Mouse (Mus musculus) c-Kit-positive CD71-negative TER-119-negative erythroid progenitor cells, embryonic 14.5 days (primary cell): ENCODE data around the gene Arntl2.
"Not testable (repeated sequence)": the region's sequence is repeated elsewhere in the genome, so short reads cannot be mapped to it uniquely, and the experiment has no call there.

Source experiments
- DNase-seq: peaks from one replicate; pipeline ENCODE4 v3.0.0-alpha.2; 2013; ENCODE audit warnings: low read depth

Arntl2 gene

GRCm38 (mm10) chr6:146795924-146796545 lies at the start of gene Arntl2:
Arntl2 (plus strand) TSS chr6:146796055.
- DNase-seq = no peak

GRCm38 (mm10) chr6:146746577-146746976 lies 49.3 kb upstream of the Arntl2 start:
- no peak for DNase-seq

GRCm38 (mm10) chr6:146747057-146747456 lies 48.8 kb upstream of the Arntl2 start:
- DNase-seq = no peak

- DNase-seq = no peak
Measured at GRCm38 (mm10) chr6:146748271-146748670, 47.6 kb upstream of the Arntl2 start.

GRCm38 (mm10) chr6:146751671-146752070 lies 44.2 kb upstream of the Arntl2 start:
- no peak for DNase-seq

- no peak for DNase-seq
Measured at GRCm38 (mm10) chr6:146752178-146752577, 43.7 kb upstream of the Arntl2 start.

GRCm38 (mm10) chr6:146752612-146753011 lies 43.2 kb upstream of the Arntl2 start:
- DNase-seq = no peak

- no peak for DNase-seq
Measured at GRCm38 (mm10) chr6:146753560-146754160, 42.2 kb upstream of the Arntl2 start.

- DNase-seq = no peak
Measured at GRCm38 (mm10) chr6:146755136-146755535, 40.7 kb upstream of the Arntl2 start.

GRCm38 (mm10) chr6:146755679-146756078 lies 40.2 kb upstream of the Arntl2 start:
- DNase-seq = no peak

- DNase-seq = no peak
Measured at GRCm38 (mm10) chr6:146759027-146759426, 36.8 kb upstream of the Arntl2 start.

GRCm38 (mm10) chr6:146760022-146760421 lies 35.8 kb upstream of the Arntl2 start:
- DNase-seq = no peak

GRCm38 (mm10) chr6:146760736-146761135 lies 35.1 kb upstream of the Arntl2 start:
- no peak for DNase-seq

GRCm38 (mm10) chr6:146762264-146762898 lies 33.5 kb upstream of the Arntl2 start:
- DNase-seq = no peak

GRCm38 (mm10) chr6:146764593-146764992 lies 31.3 kb upstream of the Arntl2 start:
- DNase-seq = no peak

- no peak for DNase-seq
Measured at GRCm38 (mm10) chr6:146765270-146765669, 30.6 kb upstream of the Arntl2 start.

GRCm38 (mm10) chr6:146768813-146769404 lies 26.9 kb upstream of the Arntl2 start:
- DNase-seq = no peak

- DNase-seq = no peak
Measured at GRCm38 (mm10) chr6:146770005-146770745, 25.7 kb upstream of the Arntl2 start.

GRCm38 (mm10) chr6:146770808-146771207 lies 25.0 kb upstream of the Arntl2 start:
- DNase-seq = no peak

GRCm38 (mm10) chr6:146775864-146776263 lies 20.0 kb upstream of the Arntl2 start:
- not testable (repeated sequence) for DNase-seq

GRCm38 (mm10) chr6:146776610-146777389 lies 19.1 kb upstream of the Arntl2 start:
- DNase-seq = peak; percentile 57

- DNase-seq = no peak
Measured at GRCm38 (mm10) chr6:146778055-146778454, 17.8 kb upstream of the Arntl2 start.
